ENCODE assay signal across 19 mouse cellular contexts in genomic region chr9:70751504-70752222, GRCm38 (mm10).
"Had no signal": no experiment of that assay in that cellular context is flagged by ENCODE, and none has a peak within 500 bp of the region (broad histone marks: within the 10 kb centered on the region; RNA-seq: fewer than 3 reads in every experiment).

No protein-coding gene starts in this region.

- DNase-seq: kidney, adult 11 months; kidney, adult 8-10 months; kidney, postnatal 10 days; kidney, postnatal 36 days; left cerebral cortex, postnatal 4 days; lung, adult 2 months; lung, postnatal 14 days; lung, postnatal 4 days; retina, postnatal 1 day; right cerebral cortex, postnatal 25 days; spleen, adult 18-20 months; thymus, postnatal 25 days had no signal

- H3K27me3 ChIP-seq: intestine, embryonic 15.5 days; kidney, embryonic 15.5 days; limb, embryonic 12.5 days; limb, embryonic 15.5 days; midbrain, embryonic 13.5 days; stomach, embryonic 15.5 days had no signal

- H3K4me2 ChIP-seq: intestine, embryonic 15.5 days; kidney, embryonic 15.5 days; limb, embryonic 12.5 days; limb, embryonic 15.5 days; midbrain, embryonic 13.5 days; stomach, embryonic 15.5 days had no signal

- H3K9ac ChIP-seq: intestine, embryonic 15.5 days; kidney, embryonic 15.5 days; limb, embryonic 12.5 days; limb, embryonic 15.5 days; midbrain, embryonic 13.5 days; stomach, embryonic 15.5 days had no signal

- H3K27ac ChIP-seq: intestine, embryonic 15.5 days; limb, embryonic 12.5 days; limb, embryonic 15.5 days; midbrain, embryonic 10.5 days; midbrain, embryonic 13.5 days; stomach, embryonic 15.5 days had no signal

- H3K9me3 ChIP-seq: intestine, embryonic 15.5 days; kidney, embryonic 15.5 days; limb, embryonic 12.5 days; limb, embryonic 15.5 days; midbrain, embryonic 10.5 days; midbrain, embryonic 13.5 days; stomach, embryonic 15.5 days had no signal

- ATAC-seq: intestine, embryonic 15.5 days; midbrain, embryonic 13.5 days had no signal

- H3K4me1 ChIP-seq: intestine, embryonic 15.5 days; kidney, embryonic 15.5 days; limb, embryonic 12.5 days; limb, embryonic 15.5 days; midbrain, embryonic 10.5 days; midbrain, embryonic 13.5 days; stomach, embryonic 15.5 days had no signal

- H3K4me3 ChIP-seq: intestine, embryonic 15.5 days; kidney, embryonic 15.5 days; limb, embryonic 12.5 days; limb, embryonic 15.5 days; midbrain, embryonic 10.5 days; midbrain, embryonic 13.5 days; stomach, embryonic 15.5 days had no signal
